ENCODE assay signal across 17 mouse cellular contexts in the genomic region with DNA sequence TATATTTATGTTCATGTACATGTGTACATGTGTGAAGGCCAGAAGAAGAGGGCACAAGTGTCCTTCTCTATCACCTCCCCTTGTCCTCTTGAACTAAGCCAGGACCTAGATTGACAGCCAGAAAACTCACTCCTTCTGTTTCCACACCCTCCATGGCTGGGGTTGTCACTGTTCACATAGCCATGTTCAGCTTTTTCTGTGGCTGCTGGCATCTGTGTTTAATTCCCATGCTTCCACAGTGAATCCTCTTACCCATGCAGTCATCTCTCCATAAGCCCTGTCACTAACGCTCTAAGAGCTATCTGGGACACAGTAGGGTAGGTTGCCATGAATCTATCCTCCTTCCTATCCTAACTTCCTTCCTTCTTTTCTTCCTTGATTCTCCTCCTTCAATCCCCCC.
DNase-seq lines count a peak whose midpoint lies in the region; ATAC-seq and TF ChIP-seq lines count a peak whose summit lies in the region.
"Had no signal": no experiment of that assay in that cellular context is flagged by ENCODE, and none has a peak within 500 bp of the region (broad histone marks: within the 10 kb centered on the region; RNA-seq: fewer than 3 reads in every experiment).

No protein-coding gene starts in this region.

- no peak overlapping the region for H3K27ac ChIP-seq in forebrain, postnatal 0 days (ENCODE audit: low read depth, low read length)
- no peak overlapping the region for H3K27ac ChIP-seq in forebrain, embryonic 13.5 days
- peak overlapping the region; percentile 5; the same call in 1 of the 2 replicates for H3K27ac ChIP-seq in hindbrain, embryonic 10.5 days
- no peak overlapping the region for H3K27ac ChIP-seq in hindbrain, embryonic 14.5 days
- H3K27ac ChIP-seq in bone marrow, adult 2 months (ENCODE audit: control insufficient read depth, insufficient read depth, low read depth, low read length, poor library complexity) = peak overlapping the region; percentile 35; the same call in 1 of the 2 replicates
- H3K27ac ChIP-seq in liver, embryonic 14.5 days = peak overlapping the region; percentile 93
- H3K27ac ChIP-seq: layer of hippocampus, adult 2 months had no signal

- WGBS in forebrain, postnatal 0 days = 73% methylated on average over 1 of the region's 1 CpGs
- WGBS in forebrain, embryonic 13.5 days = 72% methylated on average over 1 of the region's 1 CpGs
- WGBS in hindbrain, embryonic 10.5 days = 86% methylated on average over 1 of the region's 1 CpGs
- WGBS in hindbrain, embryonic 14.5 days = 84% methylated on average over 1 of the region's 1 CpGs
- WGBS in bone marrow, adult 2 months = 47% methylated on average over 1 of the region's 1 CpGs
- WGBS in liver, embryonic 14.5 days (ENCODE audit: insufficient replicate concordance) = 25% methylated on average over 1 of the region's 1 CpGs

- ATAC-seq in forebrain, postnatal 0 days = peak; percentile 26; the same call in 1 of the 2 replicates
- no peak for ATAC-seq in forebrain, embryonic 13.5 days
- ATAC-seq in hindbrain, embryonic 14.5 days (ENCODE audit: low FRiP score) = no peak
- ATAC-seq in liver, embryonic 14.5 days (ENCODE audit: insufficient read depth) = no peak
- ATAC-seq: forebrain, embryonic 14.5 days; hindbrain, embryonic 16.5 days; intestine, postnatal 0 days had no signal

- no peak overlapping the region for H3K4me3 ChIP-seq in forebrain, postnatal 0 days (ENCODE audit: low read depth, low read length)
- no peak overlapping the region for H3K4me3 ChIP-seq in forebrain, embryonic 13.5 days
- H3K4me3 ChIP-seq in hindbrain, embryonic 10.5 days = no peak overlapping the region
- no peak overlapping the region for H3K4me3 ChIP-seq in hindbrain, embryonic 14.5 days (replicated peaks; ENCODE audit: low read length)
- H3K4me3 ChIP-seq in bone marrow, adult 2 months (replicated peaks; ENCODE audit: control insufficient read depth, low read depth, low read length) = no peak overlapping the region
- H3K4me3 ChIP-seq in liver, embryonic 14.5 days (ENCODE audit: insufficient read depth in 1 of 2, low read depth in 2 of 2, low read length in 2 of 2) = no peak overlapping the region
- H3K4me3 ChIP-seq: layer of hippocampus, adult 2 months had no signal

- no peak for DNase-seq in forebrain, postnatal 0 days
- DNase-seq in hindbrain, embryonic 10.5 days (ENCODE audit: low spot score) = no peak
- DNase-seq in hindbrain, embryonic 14.5 days (ENCODE audit: low spot score) = no peak
- DNase-seq in liver, embryonic 14.5 days (ENCODE audit: low read depth in 3 of 3, low spot score in 3 of 3) = no peak
- DNase-seq in lung, postnatal 4 days = no peak
- DNase-seq in urinary bladder, postnatal 36 days (ENCODE audit: low spot score in 2 of 2) = no peak
- DNase-seq: embryo, embryonic 11 days; left cerebral cortex, postnatal 4 days; lung, adult 2 months; right cerebral cortex, postnatal 25 days; thymus, postnatal 14 days had no signal

- no peak overlapping the region for H3K9ac ChIP-seq in forebrain, postnatal 0 days
- H3K9ac ChIP-seq in forebrain, embryonic 13.5 days = no peak overlapping the region
- H3K9ac ChIP-seq in hindbrain, embryonic 14.5 days = no peak overlapping the region
- peak overlapping the region; percentile 67 for H3K9ac ChIP-seq in liver, embryonic 14.5 days (replicated peaks)

- H3K36me3 ChIP-seq in forebrain, postnatal 0 days (ENCODE audit: insufficient read depth) = no peaks in the 10 kb centered on the region
- H3K36me3 ChIP-seq in forebrain, embryonic 13.5 days (ENCODE audit: poor library complexity, severe bottlenecking) = no peaks in the 10 kb centered on the region
- no peaks in the 10 kb centered on the region for H3K36me3 ChIP-seq in hindbrain, embryonic 10.5 days
- no peaks in the 10 kb centered on the region for H3K36me3 ChIP-seq in hindbrain, embryonic 14.5 days (replicated peaks; ENCODE audit: control insufficient read depth, insufficient read depth)
- no peaks in the 10 kb centered on the region for H3K36me3 ChIP-seq in liver, embryonic 14.5 days (replicated peaks; ENCODE audit: control insufficient read depth, insufficient read depth, low read depth)

- H3K4me2 ChIP-seq in forebrain, postnatal 0 days (ENCODE audit: low read depth) = no peak overlapping the region
- H3K4me2 ChIP-seq in forebrain, embryonic 13.5 days = no peak overlapping the region
- no peak overlapping the region for H3K4me2 ChIP-seq in hindbrain, embryonic 14.5 days (replicated peaks)
- H3K4me2 ChIP-seq in liver, embryonic 14.5 days (ENCODE audit: low read depth) = peak overlapping the region; percentile 80

- TF ChIP-seq CTCF in forebrain, postnatal 0 days (IDR thresholded peaks at IDR 0.05; ENCODE audit: low read depth) = no peak
- TF ChIP-seq CTCF in bone marrow, adult 2 months (IDR thresholded peaks at IDR 0.05; ENCODE audit: control insufficient read depth, insufficient read depth, low read length) = no peak
- no peak for TF ChIP-seq CTCF in liver, embryonic 14.5 days (IDR thresholded peaks at IDR 0.05; ENCODE audit: low read depth)

- no peak for TF ChIP-seq EP300 in liver, embryonic 14.5 days (IDR thresholded peaks at IDR 0.05; ENCODE audit: low read depth)

- no peaks in the 10 kb centered on the region for H3K4me1 ChIP-seq in forebrain, postnatal 0 days (ENCODE audit: insufficient read depth)
- no peaks in the 10 kb centered on the region for H3K4me1 ChIP-seq in forebrain, embryonic 13.5 days
- H3K4me1 ChIP-seq in hindbrain, embryonic 10.5 days (replicated peaks) = peaks cover 26% of the 10 kb centered on the region
- H3K4me1 ChIP-seq in hindbrain, embryonic 14.5 days (replicated peaks; ENCODE audit: control insufficient read depth, insufficient read depth, low read length) = peaks cover 2% of the 10 kb centered on the region; the same call in 1 of the 2 replicates
- peaks cover 23% of the 10 kb centered on the region for H3K4me1 ChIP-seq in bone marrow, adult 2 months (ENCODE audit: control insufficient read depth, insufficient read depth, low read length)
- peaks cover 75 to 84% of the 10 kb centered on the region in 2 experiments for H3K4me1 ChIP-seq in liver, embryonic 14.5 days (replicated peaks; ENCODE audit: control insufficient read depth in 2 of 2, insufficient read depth in 2 of 2, low read length in 1 of 2)

- no peak for TF ChIP-seq POLR2A in bone marrow, adult 2 months (IDR thresholded peaks at IDR 0.05; ENCODE audit: borderline replicate concordance, control insufficient read depth, low read depth, low read length)

- H3K9me3 ChIP-seq in forebrain, postnatal 0 days (ENCODE audit: low read length) = no peaks in the 10 kb centered on the region
- H3K9me3 ChIP-seq in forebrain, embryonic 13.5 days (replicated peaks) = no peaks in the 10 kb centered on the region
- H3K9me3 ChIP-seq in hindbrain, embryonic 10.5 days = no peaks in the 10 kb centered on the region
- no peaks in the 10 kb centered on the region for H3K9me3 ChIP-seq in hindbrain, embryonic 14.5 days (ENCODE audit: control insufficient read depth, low read length)
- no peaks in the 10 kb centered on the region for H3K9me3 ChIP-seq in liver, embryonic 14.5 days (ENCODE audit: control insufficient read depth, low read length)

- H3K27me3 ChIP-seq in forebrain, postnatal 0 days (ENCODE audit: insufficient read depth, low read length) = no peaks in the 10 kb centered on the region
- no peaks in the 10 kb centered on the region for H3K27me3 ChIP-seq in forebrain, embryonic 13.5 days
- H3K27me3 ChIP-seq in hindbrain, embryonic 10.5 days (ENCODE audit: insufficient read depth, poor library complexity, severe bottlenecking) = no peaks in the 10 kb centered on the region
- no peaks in the 10 kb centered on the region for H3K27me3 ChIP-seq in hindbrain, embryonic 14.5 days (ENCODE audit: control insufficient read depth, insufficient read depth, low read length)
- no peaks in the 10 kb centered on the region for H3K27me3 ChIP-seq in liver, embryonic 14.5 days (ENCODE audit: control insufficient read depth, insufficient read depth, low read length)

Comparison
In these comparisons a context has a peak if more than half of its experiments do, and no peak if none do; other contexts are left out.
1. H3K27ac ChIP-seq: peak in hindbrain, embryonic 10.5 days (single experiment), bone marrow, adult 2 months (single experiment) and liver, embryonic 14.5 days (single experiment); none in forebrain, postnatal 0 days (single experiment), forebrain, embryonic 13.5 days (single experiment) and hindbrain, embryonic 14.5 days (single experiment).